In the genomic region with DNA sequence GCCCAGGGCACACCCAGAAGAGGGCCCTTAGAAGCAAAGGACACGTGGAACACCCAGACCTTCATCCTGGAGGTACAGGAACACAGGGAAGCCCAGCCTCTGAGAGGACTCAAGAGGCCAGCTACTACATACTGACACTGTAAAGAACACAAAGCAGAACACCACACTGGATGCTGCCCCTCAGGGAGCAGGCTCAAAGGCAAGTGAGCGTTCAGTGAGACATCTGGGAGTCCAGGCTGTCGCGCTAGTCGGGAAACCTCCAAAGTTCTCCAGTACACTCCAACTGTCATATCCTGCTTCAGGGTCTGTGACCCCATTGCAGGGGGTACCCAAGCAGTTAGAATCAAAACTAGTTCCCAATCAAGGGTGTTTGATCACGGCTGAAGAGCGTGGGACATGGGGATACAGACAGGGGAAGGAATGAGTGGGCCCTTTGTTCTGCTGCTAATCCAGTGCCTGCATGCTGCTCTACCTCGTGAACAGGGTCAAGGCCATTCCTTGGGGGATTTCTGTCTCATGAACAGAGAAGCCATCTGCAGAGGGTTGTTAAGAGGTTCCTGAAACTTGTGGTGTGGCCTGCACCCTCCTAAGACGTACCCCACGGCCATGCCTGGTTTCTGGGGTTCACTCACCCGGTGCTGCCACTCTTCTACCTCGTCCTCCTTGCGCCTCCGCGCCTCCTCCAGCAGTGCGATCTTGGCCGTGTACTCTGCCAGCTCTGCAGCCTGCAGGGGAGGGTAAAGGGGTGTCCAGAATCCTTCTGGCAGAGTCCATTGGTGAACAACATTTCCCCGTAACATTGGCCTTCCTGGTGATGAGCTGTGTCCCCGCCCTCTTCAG, we compare ENCODE assay signal across 13 mouse cellular contexts. TPM values are rescaled to one million over a fixed set of nuclear protein-coding genes. Genes with fewer than 3 reads are reported as not detected.
DNase-seq lines count a peak whose midpoint lies in the region; ATAC-seq and TF ChIP-seq lines count a peak whose summit lies in the region.
"Had no signal": no experiment of that assay in that cellular context is flagged by ENCODE, and none has a peak within 500 bp of the region (broad histone marks: within the 10 kb centered on the region; RNA-seq: fewer than 3 reads in every experiment).

No protein-coding gene starts in this region.

- H3K27ac ChIP-seq in liver, postnatal 0 days (ENCODE audit: low read depth): no peak overlapping the region
- no peak overlapping the region for H3K27ac ChIP-seq in thymus, adult 2 months (ENCODE audit: control insufficient read depth, insufficient read depth, low read length)
- peak overlapping the region; percentile 42; the same call in 1 of the 2 replicates for H3K27ac ChIP-seq in limb, embryonic 11.5 days (replicated peaks; ENCODE audit: low read depth, low read length)
- H3K27ac ChIP-seq: embryonic facial prominence, embryonic 15.5 days; liver, embryonic 15.5 days had no signal

- H3K4me3 ChIP-seq in liver, postnatal 0 days (ENCODE audit: low read depth, low read length): no peak overlapping the region
- no peak overlapping the region for H3K4me3 ChIP-seq in thymus, adult 2 months (ENCODE audit: control insufficient read depth, insufficient read depth, low read length)
- H3K4me3 ChIP-seq in limb, embryonic 11.5 days (ENCODE audit: low read depth, low read length): no peak overlapping the region
- H3K4me3 ChIP-seq: embryonic facial prominence, embryonic 15.5 days; liver, embryonic 15.5 days; megakaryocyte, embryonic 14.5 days had no signal

- TF ChIP-seq EP300 in liver, postnatal 0 days (IDR thresholded peaks at IDR 0.05; ENCODE audit: low read depth): no peak

- no peak overlapping the region for H3K4me2 ChIP-seq in liver, postnatal 0 days (ENCODE audit: low read depth, low read length)
- H3K4me2 ChIP-seq in limb, embryonic 11.5 days (ENCODE audit: low read depth, severe bottlenecking): no peak overlapping the region
- H3K4me2 ChIP-seq: embryonic facial prominence, embryonic 15.5 days; liver, embryonic 15.5 days had no signal

- no peaks in the 10 kb centered on the region for H3K27me3 ChIP-seq in liver, postnatal 0 days (ENCODE audit: insufficient read depth, low read length)
- H3K27me3 ChIP-seq in thymus, adult 2 months (ENCODE audit: control insufficient read depth, insufficient read depth, low read length): no peaks in the 10 kb centered on the region
- no peaks in the 10 kb centered on the region for H3K27me3 ChIP-seq in limb, embryonic 11.5 days (ENCODE audit: control insufficient read depth, insufficient read depth, low read length)
- H3K27me3 ChIP-seq: embryonic facial prominence, embryonic 15.5 days; liver, embryonic 15.5 days; megakaryocyte, embryonic 14.5 days had no signal

- no peak for TF ChIP-seq POLR2A in thymus, adult 2 months (IDR thresholded peaks at IDR 0.05; ENCODE audit: control insufficient read depth, extremely low read depth, insufficient read depth, low read length, poor library complexity)

- peaks cover 27% of the 10 kb centered on the region for H3K4me1 ChIP-seq in liver, postnatal 0 days (ENCODE audit: insufficient read depth)
- H3K4me1 ChIP-seq in thymus, adult 2 months (replicated peaks; ENCODE audit: control insufficient read depth, insufficient read depth, low read length): peaks cover 52% of the 10 kb centered on the region
- peaks cover 17% of the 10 kb centered on the region for H3K4me1 ChIP-seq in limb, embryonic 11.5 days (ENCODE audit: control insufficient read depth, insufficient read depth, low read length)

- peak; percentile 4 to 5 for DNase-seq in cerebellum, postnatal 25 days
- no peak for DNase-seq in cerebellum, adult 9-11 months
- DNase-seq in liver: peak; percentile 2
- no peak for DNase-seq in liver, postnatal 0 days
- DNase-seq in thymus, postnatal 4 days: peak; percentile 18
- no peak for DNase-seq in thymus, adult 2 months
- no peak for DNase-seq in limb, embryonic 11.5 days (ENCODE audit: low spot score)
- no peak for DNase-seq in right cerebral cortex, adult 2 months (ENCODE audit: low spot score in 2 of 2)
- DNase-seq: kidney, postnatal 25 days had no signal

- TF ChIP-seq CTCF in liver, postnatal 0 days (IDR thresholded peaks at IDR 0.05; ENCODE audit: low read depth): no peak
- TF ChIP-seq CTCF in thymus, adult 2 months (IDR thresholded peaks at IDR 0.05; ENCODE audit: borderline replicate concordance, control insufficient read depth, extremely low read depth, insufficient read depth, low read length, poor library complexity): no peak

- WGBS in liver, postnatal 0 days (ENCODE audit: insufficient replicate concordance): 87% methylated on average over 19 of the region's 19 CpGs
- WGBS in thymus, adult 2 months: 93% methylated on average over 19 of the region's 19 CpGs
- WGBS in limb, embryonic 11.5 days: 86% methylated on average over 19 of the region's 19 CpGs

- no peaks in the 10 kb centered on the region for H3K9me3 ChIP-seq in liver, postnatal 0 days (ENCODE audit: low read length)
- no peaks in the 10 kb centered on the region for H3K9me3 ChIP-seq in limb, embryonic 11.5 days (ENCODE audit: control insufficient read depth, low read length)
- H3K9me3 ChIP-seq: embryonic facial prominence, embryonic 15.5 days; G1E; liver, embryonic 15.5 days; megakaryocyte, embryonic 14.5 days had no signal

- no peak overlapping the region for H3K9ac ChIP-seq in liver, postnatal 0 days (replicated peaks)
- H3K9ac ChIP-seq in limb, embryonic 11.5 days (ENCODE audit: low read length): no peak overlapping the region; the same call in 1 of the 2 replicates
- H3K9ac ChIP-seq: embryonic facial prominence, embryonic 15.5 days; liver, embryonic 15.5 days had no signal

- ATAC-seq in liver, postnatal 0 days: no peak
- no peak for ATAC-seq in limb, embryonic 11.5 days (ENCODE audit: insufficient number of reproducible peaks, low FRiP score, low TSS enrichment, low read depth)

- peaks cover 51% of the 10 kb centered on the region for H3K36me3 ChIP-seq in liver, postnatal 0 days (replicated peaks; ENCODE audit: insufficient read depth, low read length)
- peaks cover 76% of the 10 kb centered on the region for H3K36me3 ChIP-seq in thymus, adult 2 months (ENCODE audit: control insufficient read depth, insufficient read depth, low read length)
- H3K36me3 ChIP-seq in limb, embryonic 11.5 days (ENCODE audit: control insufficient read depth, insufficient read depth, low read length): peaks cover 7% of the 10 kb centered on the region

RNA-seq across cellular contexts. Expression of a gene that starts 42.0 kb away (rescaled TPM):
- 32.0 and 34.8 TPM in 2 replicates for polyA plus RNA-seq in liver, postnatal 0 days (2015; fragmentation: Nextera tagmentation; extraction: Ambion mirVana)
- 149 and 189 TPM in 2 replicates for polyA plus RNA-seq in thymus, adult 2 months (2012; rRNA removed)
- 25.6 and 26.9 TPM in 2 replicates for polyA plus RNA-seq in limb, embryonic 11.5 days (2014; fragmentation: Nextera tagmentation; extraction: Ambion mirVana)

Comparison
In these comparisons a context has a peak if more than half of its experiments do, and no peak if none do; other contexts are left out.
1. DNase-seq: peak in cerebellum, postnatal 25 days (2 of 2), liver (single experiment) and thymus, postnatal 4 days (single experiment); none in cerebellum, adult 9-11 months (single experiment), liver, postnatal 0 days (single experiment), thymus, adult 2 months (single experiment), limb, embryonic 11.5 days (single experiment) and right cerebral cortex, adult 2 months (0 of 2).